Mouse (Mus musculus) liver, adult 2 months (tissue): ENCODE measurements at regions not wholly inside any gene's neighbourhood (a gene's known extent, or its start where the extent isn't known, plus 50 kb on each side); places are given as distances from the start of the nearest gene placed in this dataset.

Experiments
- DNase-seq: peaks from one replicate; pipeline ENCODE4 v3.0.0-alpha.2; 2011; ENCODE audit warnings: low read depth, low spot score; ENCODE audit errors: extremely low read depth
- H3K27ac ChIP-seq: fragments of 200-500 bp; replicated peaks from 2 replicates; pipeline ENCODE4 v1.5.1; 2012; ENCODE audit warnings: low read depth, mild to moderate bottlenecking, control low read depth, inconsistent platforms, low read length; ENCODE audit not compliant: insufficient read depth
- H3K27me3 ChIP-seq: fragments of 200-500 bp; 2 replicates; pipeline ENCODE4 v1.6.1; 2012; ENCODE audit warnings: mild to moderate bottlenecking, moderate library complexity, low read length, inconsistent platforms; ENCODE audit not compliant: control insufficient read depth, insufficient read depth
- H3K36me3 ChIP-seq: fragments of 200-500 bp; 2 replicates; pipeline ENCODE4 v1.6.1; 2012; ENCODE audit warnings: low read length, inconsistent platforms; ENCODE audit not compliant: control insufficient read depth, insufficient read depth
- H3K4me1 ChIP-seq: fragments of 200-500 bp; 2 replicates; pipeline ENCODE4 v1.6.1; 2011; ENCODE audit warnings: low read length; ENCODE audit not compliant: control insufficient read depth, insufficient read depth
- H3K4me3 ChIP-seq: fragments of 200-500 bp; 2 replicates; pipeline ENCODE4 v1.5.1; 2011; ENCODE audit warnings: low read depth, mild to moderate bottlenecking, control low read depth, low read length, moderate library complexity; ENCODE audit not compliant: insufficient read depth
- H3K79me2 ChIP-seq: fragments of 200-500 bp; 2 replicates; pipeline ENCODE4 v1.6.1; 2012; ENCODE audit warnings: inconsistent platforms, mild to moderate bottlenecking, low read length, moderate library complexity; ENCODE audit not compliant: control insufficient read depth, insufficient read depth
- H3K9ac ChIP-seq: fragments of 200-500 bp; 2 replicates; pipeline ENCODE4 v1.6.1; 2012; ENCODE audit warnings: low read depth, mild to moderate bottlenecking, control low read depth, inconsistent platforms, low read length
- CTCF ChIP-seq: fragments of 200-500 bp; IDR thresholded peaks from 2 replicates; pipeline ENCODE4 v1.5.1; 2011; ENCODE audit warnings: low read depth, low read length, control low read depth
- POLR2A ChIP-seq: fragments of 200-500 bp; IDR thresholded peaks from 2 replicates; pipeline ENCODE4 v1.6.1; 2011; ENCODE audit warnings: low read length, control low read depth; ENCODE audit not compliant: insufficient read depth; ENCODE audit errors: extremely low read depth
- WGBS: fragments of 180-500 bp; shearing (Covaris S2); methylation state at CpG from one replicate; pipeline ENCODE4 v1.1.7; 2018; 5-methylcytosine and 5-hydroxymethylcytosine counted together

DNA sequence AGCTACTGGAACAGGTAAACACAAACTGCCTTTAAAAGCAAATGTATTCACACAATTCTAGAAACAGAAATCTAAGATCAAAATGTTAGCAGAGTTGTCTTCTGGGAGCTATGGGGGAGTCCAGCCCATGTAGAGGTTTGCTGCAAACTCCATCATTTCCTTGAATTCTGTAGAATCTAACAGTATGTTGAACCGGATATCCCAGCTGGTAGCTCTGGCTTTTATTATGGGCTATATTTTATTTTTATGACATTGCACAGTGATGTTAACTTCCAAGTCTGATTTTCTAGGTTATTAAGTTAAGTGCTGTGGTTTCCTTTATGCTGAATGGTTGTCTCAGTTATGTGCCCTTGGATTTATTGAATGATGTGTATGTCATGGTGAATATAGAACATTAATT lies 136.3 kb downstream of the AI429214 start:
- Histone ChIP-seq H3K79me2 (no peaks in the 10 kb centered on the region), H3K27me3 (no peaks in the 10 kb centered on the region), H3K9ac (no peak overlapping the region), H3K27ac (no peak overlapping the region), H3K4me1 (no peaks in the 10 kb centered on the region), H3K4me3 (no peak overlapping the region), H3K36me3 (no peaks in the 10 kb centered on the region)
- WGBS, result 81% methylated on average over 1 of the region's 1 CpGs
- TF ChIP-seq CTCF, result no peak
- no peak for TF ChIP-seq POLR2A
- no peak for DNase-seq

DNA sequence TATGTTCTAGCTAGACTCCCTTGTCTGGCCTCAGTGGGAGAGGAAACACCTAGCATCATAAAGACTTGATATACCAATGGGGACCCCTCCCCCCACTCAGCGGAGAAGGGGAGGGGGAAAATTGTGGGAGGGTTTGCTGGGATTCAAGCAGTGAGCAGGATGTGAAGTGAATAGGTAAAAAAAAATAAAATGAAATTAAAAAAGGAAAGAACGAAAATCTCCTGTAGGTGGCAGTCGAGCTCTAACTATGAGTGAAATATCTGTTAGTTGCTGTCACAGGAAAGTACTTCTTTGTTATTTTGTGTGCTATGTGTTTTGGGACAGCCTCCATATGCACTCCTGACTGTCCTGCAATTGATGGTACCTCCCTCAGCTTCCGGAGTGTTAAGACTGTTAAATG lies 138.6 kb downstream of the AI429214 start:
- TF ChIP-seq POLR2A, result no peak
- peak; percentile 49; the same call in 1 of the 2 replicates for TF ChIP-seq CTCF
- H3K36me3 ChIP-seq, result no peaks in the 10 kb centered on the region

DNA sequence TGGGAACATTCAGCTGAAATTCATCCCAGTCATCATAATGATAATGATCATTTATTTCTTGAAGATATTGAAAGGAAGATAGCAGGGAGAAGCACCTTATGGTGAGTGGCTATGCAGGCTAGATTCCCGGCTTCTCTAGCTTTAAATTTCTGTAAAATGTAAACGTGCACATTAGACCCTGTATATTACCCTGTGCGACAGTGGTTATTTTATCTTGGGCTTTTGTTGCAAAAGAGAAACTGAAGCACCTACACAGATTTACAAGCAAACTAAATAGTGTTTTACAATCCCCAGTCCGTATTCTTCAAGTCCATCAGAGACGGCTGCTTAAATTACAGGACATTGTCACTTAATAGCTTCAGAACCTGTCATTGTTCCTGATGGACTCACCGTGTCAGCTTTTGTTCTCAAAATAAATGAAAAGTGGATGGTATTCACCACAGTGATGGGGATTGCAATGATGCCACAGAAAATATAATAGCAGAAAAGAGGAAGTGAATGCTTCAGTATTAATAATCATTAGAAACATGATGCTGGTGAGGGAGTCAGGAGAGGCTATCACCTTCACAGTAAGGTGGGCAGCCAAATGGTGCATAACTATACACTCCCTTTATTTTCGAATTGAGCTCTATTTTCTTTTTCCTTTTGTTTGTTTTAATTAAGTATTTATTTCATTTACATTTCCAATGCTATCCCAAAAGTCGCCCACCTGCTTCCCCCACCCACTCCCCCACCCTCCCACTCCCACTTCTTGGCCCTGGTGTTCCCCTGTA lies 141.0 kb downstream of the AI429214 start:
- H3K27ac ChIP-seq, result no peak overlapping the region
- no peak for DNase-seq
- WGBS, result 71% methylated on average over 8 of the region's 8 CpGs
- no peaks in the 10 kb centered on the region for H3K79me2 ChIP-seq
- no peak overlapping the region for H3K4me3 ChIP-seq
- H3K27me3 ChIP-seq, result no peaks in the 10 kb centered on the region
- H3K36me3 ChIP-seq, result no peaks in the 10 kb centered on the region
- H3K9ac ChIP-seq, result no peak overlapping the region
- no peaks in the 10 kb centered on the region for H3K4me1 ChIP-seq
- TF ChIP-seq POLR2A, result no peak
- TF ChIP-seq CTCF, result no peak

More for the DNA sequence above, 138.6 kb downstream of the AI429214 start:
- no peaks in the 10 kb centered on the region for H3K4me1 ChIP-seq
- no peaks in the 10 kb centered on the region for H3K79me2 ChIP-seq
- DNase-seq, result peak; percentile 21
- H3K4me3 ChIP-seq, result no peak overlapping the region
- no peak overlapping the region for H3K27ac ChIP-seq
- H3K27me3 ChIP-seq, result no peaks in the 10 kb centered on the region
- WGBS, result 18% methylated on average over 4 of the region's 4 CpGs
- no peak overlapping the region for H3K9ac ChIP-seq

DNA sequence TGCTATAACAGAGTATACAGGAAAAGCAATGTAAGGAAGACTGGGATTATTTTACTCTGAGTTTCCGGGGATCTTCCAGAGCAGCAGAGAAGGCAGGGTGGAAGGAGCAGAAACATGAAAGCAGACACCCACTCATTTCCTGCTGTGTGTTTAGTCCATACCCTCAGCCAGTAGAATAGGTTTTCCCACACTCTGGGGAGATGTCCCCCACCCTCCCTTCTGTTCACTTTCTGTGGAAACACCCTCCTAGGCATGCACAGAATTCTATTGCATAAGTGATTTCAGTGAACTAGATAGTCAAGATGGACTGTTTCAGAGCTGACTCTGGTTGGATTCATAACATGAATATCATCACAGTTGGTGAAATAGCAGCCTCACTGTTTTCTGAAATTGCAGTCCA lies 156.9 kb downstream of the AI429214 start:
- Histone ChIP-seq H3K27ac (no peak overlapping the region), H3K4me1 (no peaks in the 10 kb centered on the region), H3K36me3 (no peaks in the 10 kb centered on the region), H3K79me2 (no peaks in the 10 kb centered on the region), H3K27me3 (no peaks in the 10 kb centered on the region), H3K4me3 (no peak overlapping the region), H3K9ac (no peak overlapping the region)
- DNase-seq, result no peak
- WGBS, result 72% methylated on average over 1 of the region's 1 CpGs
- TF ChIP-seq CTCF (no peak), POLR2A (no peak)

DNA sequence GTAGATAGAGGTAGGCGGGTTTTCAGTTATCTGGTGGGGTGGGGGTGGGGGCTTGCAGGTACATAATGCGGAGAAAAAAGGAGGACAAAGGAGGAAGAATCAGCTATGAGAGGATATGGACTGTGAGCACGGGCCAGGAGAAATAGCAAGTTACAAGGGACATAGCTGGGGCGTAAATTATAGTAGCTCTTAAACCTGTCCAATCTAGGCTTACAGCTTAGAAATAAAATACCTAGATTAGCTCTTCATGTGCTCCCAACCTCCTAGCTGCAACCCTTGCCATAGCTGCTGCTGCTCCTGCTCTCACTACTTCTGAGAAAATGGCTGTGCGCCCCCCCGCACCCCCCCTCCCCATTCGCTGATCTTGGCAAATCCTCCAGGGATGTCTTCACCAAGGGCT lies 161.0 kb downstream of the AI429214 start:
- Histone ChIP-seq H3K36me3 (no peaks in the 10 kb centered on the region), H3K27me3 (no peaks in the 10 kb centered on the region), H3K27ac (no peak overlapping the region), H3K79me2 (no peaks in the 10 kb centered on the region), H3K4me1 (no peaks in the 10 kb centered on the region), H3K4me3 (no peak overlapping the region), H3K9ac (no peak overlapping the region)
- TF ChIP-seq CTCF (no peak), POLR2A (no peak)
- 88% methylated on average over 7 of the region's 7 CpGs for WGBS
- DNase-seq, result no peak

DNA sequence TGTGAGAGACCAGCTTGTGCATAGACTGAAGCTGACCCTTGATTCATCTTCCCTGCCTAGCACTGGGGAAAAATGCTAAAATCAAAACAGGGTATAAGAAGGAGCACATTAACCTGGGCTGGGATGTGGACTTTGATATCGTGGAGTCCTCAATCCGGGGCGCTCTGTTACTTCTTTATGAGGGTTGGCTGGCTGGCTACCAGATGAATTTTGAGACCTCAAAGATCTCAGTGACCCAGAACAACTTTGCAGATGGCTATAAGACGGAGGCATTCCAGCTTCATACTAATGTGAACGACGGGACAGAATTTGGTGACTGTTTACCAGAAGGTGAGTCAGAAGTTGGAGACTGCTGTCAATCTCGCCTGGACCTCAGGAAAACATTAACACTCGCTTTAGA lies 161.5 kb downstream of the AI429214 start:
- Histone ChIP-seq H3K9ac (no peak overlapping the region), H3K36me3 (no peaks in the 10 kb centered on the region), H3K27me3 (no peaks in the 10 kb centered on the region), H3K4me3 (no peak overlapping the region), H3K4me1 (no peaks in the 10 kb centered on the region), H3K79me2 (no peaks in the 10 kb centered on the region), H3K27ac (no peak overlapping the region)
- no peak for DNase-seq
- TF ChIP-seq POLR2A (no peak), CTCF (no peak)
- WGBS, result 86% methylated on average over 8 of the region's 8 CpGs
